Mouse (Mus musculus): Measurements from ENCODE around the gene Slc16a6. TPM values are rescaled to one million over a fixed set of nuclear protein-coding genes. Genes with fewer than 3 reads are reported as not detected.

The Slc16a6 gene
- polyA plus RNA-seq (2021) = 1.2 TPM

- H3K27me3 ChIP-seq = peaks cover 28% of the 10 kb centered on the region
- CTCF ChIA-PET = no interaction called here
- in situ Hi-C loops (cut with MboI; ENCODE audit: low pct_unique_long_range_greater_than_20kb) = no loop called here
These were observed at the start of gene Slc16a6, which contains the start of gene Arsg for GRCm38 (mm10) chr11:109473171-109474085. Slc16a6 (minus strand) TSS chr11:109473598. Arsg (plus strand) TSS chr11:109473374.

GRCm38 (mm10) chr11:109520958-109521357, 47.6 kb upstream of the Slc16a6 start:
- no peak for TF ChIP-seq CTCF (IDR thresholded peaks at IDR 0.05)
- in situ Hi-C loops (cut with MboI; ENCODE audit: low pct_unique_long_range_greater_than_20kb) = no loop called here
- H3K27me3 ChIP-seq = no peaks in the 10 kb centered on the region
- DNase-seq (ENCODE audit: low read depth, low spot score) (no peak), ATAC-seq (no peak)
- ChIA-PET CTCF (no interaction called here), POLR2A (no interaction called here)

More at GRCm38 (mm10) chr11:109473171-109474085, at the start of gene Slc16a6, which contains the start of gene Arsg:
- POLR2A ChIA-PET = no interaction called here
- DNase-seq (ENCODE audit: low read depth, low spot score) (no peak), ATAC-seq (peak; percentile 67)
- TF ChIP-seq CTCF (IDR thresholded peaks at IDR 0.05) = no peak

- ChIA-PET POLR2A (interaction anchor here (0.6 kb wide), 1 partner anchor 118 kb away, joined by 3 read pairs; no protein-coding TSS in a partner anchor), CTCF (interaction anchor here (0.7 to 0.9 kb wide), 2 partner anchors 14 to 28 kb away, joined by 3 read pairs; no protein-coding TSS in a partner anchor)
- in situ Hi-C loops (cut with MboI; ENCODE audit: low pct_unique_long_range_greater_than_20kb) = no loop called here
- ATAC-seq (no peak), DNase-seq (ENCODE audit: low read depth, low spot score) (no peak)
- no peak for TF ChIP-seq CTCF (IDR thresholded peaks at IDR 0.05)
- H3K27me3 ChIP-seq = no peaks in the 10 kb centered on the region
These were observed 44.4 kb upstream of the Slc16a6 start for GRCm38 (mm10) chr11:109517816-109518215.

- no peaks in the 10 kb centered on the region for H3K27me3 ChIP-seq
- ChIA-PET POLR2A (interaction anchor here (0.6 kb wide), 1 partner anchor 118 kb away, joined by 3 read pairs; no protein-coding TSS in a partner anchor), CTCF (interaction anchor here (0.7 to 0.9 kb wide), 2 partner anchors 15 to 29 kb away, joined by 3 read pairs; no protein-coding TSS in a partner anchor)
- TF ChIP-seq CTCF (IDR thresholded peaks at IDR 0.05) = no peak
- ATAC-seq = no peak
- in situ Hi-C loops (cut with MboI; ENCODE audit: low pct_unique_long_range_greater_than_20kb) = no loop called here
- DNase-seq (ENCODE audit: low read depth, low spot score) = no peak
These were observed 43.9 kb upstream of the Slc16a6 start for GRCm38 (mm10) chr11:109517330-109517729.

GRCm38 (mm10) chr11:109514064-109514612, 40.7 kb upstream of the Slc16a6 start:
- peak; percentile 87 for ATAC-seq
- in situ Hi-C loops (cut with MboI; ENCODE audit: low pct_unique_long_range_greater_than_20kb) = no loop called here
- POLR2A ChIA-PET = no interaction called here
- DNase-seq (ENCODE audit: low read depth, low spot score) = peak; percentile 49
- no peak for TF ChIP-seq CTCF (IDR thresholded peaks at IDR 0.05)
- no peaks in the 10 kb centered on the region for H3K27me3 ChIP-seq
- CTCF ChIA-PET = no interaction called here

GRCm38 (mm10) chr11:109512995-109513675, 39.7 kb upstream of the Slc16a6 start:
- ChIA-PET CTCF (no interaction called here), POLR2A (no interaction called here)
- ATAC-seq (no peak), DNase-seq (ENCODE audit: low read depth, low spot score) (no peak)
- in situ Hi-C loops (cut with MboI; ENCODE audit: low pct_unique_long_range_greater_than_20kb) = no loop called here
- no peaks in the 10 kb centered on the region for H3K27me3 ChIP-seq
- TF ChIP-seq CTCF (IDR thresholded peaks at IDR 0.05) = no peak

- ATAC-seq = no peak
- in situ Hi-C loops (cut with MboI; ENCODE audit: low pct_unique_long_range_greater_than_20kb) = no loop called here
- H3K27me3 ChIP-seq = no peaks in the 10 kb centered on the region
- TF ChIP-seq CTCF (IDR thresholded peaks at IDR 0.05) = no peak
- POLR2A ChIA-PET = no interaction called here
- no peak for DNase-seq (ENCODE audit: low read depth, low spot score)
- CTCF ChIA-PET = no interaction called here
These were observed 33.7 kb upstream of the Slc16a6 start for GRCm38 (mm10) chr11:109507068-109507467.

- ATAC-seq = no peak
- DNase-seq (ENCODE audit: low read depth, low spot score) = no peak
- ChIA-PET POLR2A (no interaction called here), CTCF (no interaction called here)
- in situ Hi-C loops (cut with MboI; ENCODE audit: low pct_unique_long_range_greater_than_20kb) = no loop called here
- TF ChIP-seq CTCF (IDR thresholded peaks at IDR 0.05) = no peak
- H3K27me3 ChIP-seq = no peaks in the 10 kb centered on the region
These were observed 32.4 kb upstream of the Slc16a6 start for GRCm38 (mm10) chr11:109505823-109506222.

GRCm38 (mm10) chr11:109504977-109505376, 31.6 kb upstream of the Slc16a6 start:
- DNase-seq (ENCODE audit: low read depth, low spot score) (peak; percentile 15), ATAC-seq (no peak)
- no peak for TF ChIP-seq CTCF (IDR thresholded peaks at IDR 0.05)
- H3K27me3 ChIP-seq = no peaks in the 10 kb centered on the region
- in situ Hi-C loops (cut with MboI; ENCODE audit: low pct_unique_long_range_greater_than_20kb) = no loop called here
- ChIA-PET CTCF (no interaction called here), POLR2A (no interaction called here)

GRCm38 (mm10) chr11:109500206-109500605, 26.8 kb upstream of the Slc16a6 start:
- no peaks in the 10 kb centered on the region for H3K27me3 ChIP-seq
- CTCF ChIA-PET = no interaction called here
- in situ Hi-C loops (cut with MboI; ENCODE audit: low pct_unique_long_range_greater_than_20kb) = no loop called here
- DNase-seq (ENCODE audit: low read depth, low spot score) = no peak
- no peak for TF ChIP-seq CTCF (IDR thresholded peaks at IDR 0.05)
- POLR2A ChIA-PET = interaction anchor here (0.6 kb wide), 1 partner anchor 107 kb away, joined by 6 read pairs; no protein-coding TSS in a partner anchor
- no peak for ATAC-seq
